Mouse (Mus musculus): ENCODE measurements at regions not wholly inside any gene's neighbourhood (a gene's known extent, or its start where the extent isn't known, plus 50 kb on each side); places are given as distances from the start of the nearest gene placed in this dataset.

GRCm38 (mm10) chr5:133708881-133709280, 390.6 kb upstream of the Castor2 start:
- Histone ChIP-seq H3K4me2 (ENCODE audit: low read length) (no peak overlapping the region), H3K9ac (ENCODE audit: low read depth, low read length) (no peak overlapping the region), H3K36me3 (ENCODE audit: insufficient read depth, low read length) (no peaks in the 10 kb centered on the region), H3K4me1 (replicated peaks; ENCODE audit: insufficient read depth, low read length) (no peaks in the 10 kb centered on the region), H3K27ac (no peak overlapping the region), H3K9me3 (replicated peaks; ENCODE audit: low read length) (no peaks in the 10 kb centered on the region), H3K27me3 (ENCODE audit: insufficient read depth, low read length) (no peaks in the 10 kb centered on the region), H3K4me3 (replicated peaks; ENCODE audit: low read depth, low read length) (no peak overlapping the region)
- DNase-seq (ENCODE audit: low spot score) (no peak), ATAC-seq (replicated peaks; ENCODE audit: low FRiP score, low read depth) (no peak)
- WGBS: 76% methylated on average over 8 of the region's 8 CpGs
- TF ChIP-seq CTCF (IDR thresholded peaks at IDR 0.05; ENCODE audit: low read depth): no peak

GRCm38 (mm10) chr5:133686206-133686605, 413.3 kb upstream of the Castor2 start:
- no peaks in the 10 kb centered on the region for H3K4me1 ChIP-seq (replicated peaks; ENCODE audit: insufficient read depth, low read length)
- no peak overlapping the region for H3K9ac ChIP-seq (ENCODE audit: low read depth, low read length)
- no peak for TF ChIP-seq CTCF (IDR thresholded peaks at IDR 0.05; ENCODE audit: low read depth)
- DNase-seq (ENCODE audit: low spot score) (no peak), ATAC-seq (replicated peaks; ENCODE audit: low FRiP score, low read depth) (no peak)
- H3K36me3 ChIP-seq (ENCODE audit: insufficient read depth, low read length): no peaks in the 10 kb centered on the region
- no peak overlapping the region for H3K4me2 ChIP-seq (ENCODE audit: low read length)
- no peaks in the 10 kb centered on the region for H3K9me3 ChIP-seq (replicated peaks; ENCODE audit: low read length)
- no peaks in the 10 kb centered on the region for H3K27me3 ChIP-seq (ENCODE audit: insufficient read depth, low read length)
- no peak overlapping the region for H3K4me3 ChIP-seq (replicated peaks; ENCODE audit: low read depth, low read length)
- WGBS: 71% methylated on average over 2 of the region's 2 CpGs
- no peak overlapping the region for H3K27ac ChIP-seq

GRCm38 (mm10) chr5:133683021-133683420, 416.5 kb upstream of the Castor2 start:
- DNase-seq (ENCODE audit: low spot score) (no peak), ATAC-seq (replicated peaks; ENCODE audit: low FRiP score, low read depth) (no peak)
- Histone ChIP-seq H3K9me3 (replicated peaks; ENCODE audit: low read length) (no peaks in the 10 kb centered on the region), H3K27ac (no peak overlapping the region), H3K36me3 (ENCODE audit: insufficient read depth, low read length) (no peaks in the 10 kb centered on the region), H3K9ac (ENCODE audit: low read depth, low read length) (no peak overlapping the region), H3K4me2 (ENCODE audit: low read length) (no peak overlapping the region), H3K27me3 (ENCODE audit: insufficient read depth, low read length) (no peaks in the 10 kb centered on the region), H3K4me3 (replicated peaks; ENCODE audit: low read depth, low read length) (no peak overlapping the region), H3K4me1 (replicated peaks; ENCODE audit: insufficient read depth, low read length) (no peaks in the 10 kb centered on the region)
- no peak for TF ChIP-seq CTCF (IDR thresholded peaks at IDR 0.05; ENCODE audit: low read depth)
- WGBS: 26% methylated on average over 10 of the region's 10 CpGs

GRCm38 (mm10) chr5:133676791-133677450, 422.6 kb upstream of the Castor2 start:
- no peaks in the 10 kb centered on the region for H3K4me1 ChIP-seq (replicated peaks; ENCODE audit: insufficient read depth, low read length)
- H3K9me3 ChIP-seq (replicated peaks; ENCODE audit: low read length): no peaks in the 10 kb centered on the region
- no peaks in the 10 kb centered on the region for H3K36me3 ChIP-seq (ENCODE audit: insufficient read depth, low read length)
- no peak overlapping the region for H3K9ac ChIP-seq (ENCODE audit: low read depth, low read length)
- ATAC-seq (replicated peaks; ENCODE audit: low FRiP score, low read depth) (no peak), DNase-seq (ENCODE audit: low spot score) (no peak)
- no peak overlapping the region for H3K27ac ChIP-seq
- 76% methylated on average over 15 of the region's 15 CpGs for WGBS
- TF ChIP-seq CTCF (IDR thresholded peaks at IDR 0.05; ENCODE audit: low read depth): no peak
- no peak overlapping the region for H3K4me3 ChIP-seq (replicated peaks; ENCODE audit: low read depth, low read length)
- H3K27me3 ChIP-seq (ENCODE audit: insufficient read depth, low read length): no peaks in the 10 kb centered on the region
- H3K4me2 ChIP-seq (ENCODE audit: low read length): no peak overlapping the region

GRCm38 (mm10) chr5:133675636-133676035, 423.9 kb upstream of the Castor2 start:
- H3K4me3 ChIP-seq (replicated peaks; ENCODE audit: low read depth, low read length): no peak overlapping the region
- no peak for ATAC-seq (replicated peaks; ENCODE audit: low FRiP score, low read depth)
- DNase-seq (ENCODE audit: low spot score): no peak
- no peak overlapping the region for H3K9ac ChIP-seq (ENCODE audit: low read depth, low read length)
- H3K27me3 ChIP-seq (ENCODE audit: insufficient read depth, low read length): no peaks in the 10 kb centered on the region
- H3K27ac ChIP-seq: no peak overlapping the region
- 71% methylated on average over 3 of the region's 3 CpGs for WGBS
- no peaks in the 10 kb centered on the region for H3K36me3 ChIP-seq (ENCODE audit: insufficient read depth, low read length)
- no peaks in the 10 kb centered on the region for H3K9me3 ChIP-seq (replicated peaks; ENCODE audit: low read length)
- H3K4me2 ChIP-seq (ENCODE audit: low read length): no peak overlapping the region
- no peaks in the 10 kb centered on the region for H3K4me1 ChIP-seq (replicated peaks; ENCODE audit: insufficient read depth, low read length)
- no peak for TF ChIP-seq CTCF (IDR thresholded peaks at IDR 0.05; ENCODE audit: low read depth)

- peak; percentile 11 for DNase-seq (ENCODE audit: low spot score)
- 41% methylated on average over 6 of the region's 6 CpGs for WGBS
- no peak overlapping the region for H3K4me2 ChIP-seq (ENCODE audit: low read length)
- no peak overlapping the region for H3K9ac ChIP-seq (ENCODE audit: low read depth, low read length)
- H3K36me3 ChIP-seq (ENCODE audit: insufficient read depth, low read length): no peaks in the 10 kb centered on the region
- no peak overlapping the region for H3K4me3 ChIP-seq (replicated peaks; ENCODE audit: low read depth, low read length)
- no peaks in the 10 kb centered on the region for H3K4me1 ChIP-seq (replicated peaks; ENCODE audit: insufficient read depth, low read length)
- no peak overlapping the region for H3K27ac ChIP-seq
- H3K9me3 ChIP-seq (replicated peaks; ENCODE audit: low read length): no peaks in the 10 kb centered on the region
- H3K27me3 ChIP-seq (ENCODE audit: insufficient read depth, low read length): no peaks in the 10 kb centered on the region
- no peak for ATAC-seq (replicated peaks; ENCODE audit: low FRiP score, low read depth)
- peak; percentile 59 for TF ChIP-seq CTCF (IDR thresholded peaks at IDR 0.05; ENCODE audit: low read depth)
These were observed 433.0 kb upstream of the Castor2 start for GRCm38 (mm10) chr5:133666473-133666872.

Data from kidney, postnatal 0 days (tissue).